Mouse (Mus musculus) hindbrain, embryonic 14.5 days (tissue): ENCODE data around the gene Klk1b4. TPM values are rescaled to one million over a fixed set of nuclear protein-coding genes. Genes with fewer than 3 reads are reported as not detected.

ENCODE experiments used
- polyA plus RNA-seq: library from polyadenylated mRNA; unstranded; fragments of >200 nt; fragmentation: Nextera tagmentation; extraction: Ambion mirVana; gene quantifications from 2 replicates; pipeline ENCODE4 v1.2.1, GENCODE M21; 2014

The Klk1b4 gene
- polyA plus RNA-seq, 1 experiment from 2014 or later = not detected

Other genes with a start within 250 kb of the Klk1b4 start
- gene Klk1b1, start 240.7 kb upstream of the Klk1b4 start, polyA plus RNA-seq = not detected in 2 replicates
- gene Klk1b9, start 231.4 kb upstream of the Klk1b4 start, polyA plus RNA-seq = not detected in 2 replicates
- gene Klk1b11, start 211.6 kb upstream of the Klk1b4 start, polyA plus RNA-seq = not detected in 2 replicates
- gene Klk1b26, start 195.3 kb upstream of the Klk1b4 start, polyA plus RNA-seq = not detected in 2 replicates
- gene Klk1b27, start 155.1 kb upstream of the Klk1b4 start, polyA plus RNA-seq = not detected in 2 replicates
- gene Klk1b21, start 105.1 kb upstream of the Klk1b4 start, polyA plus RNA-seq = not detected in 2 replicates
- not detected in 2 replicates for gene Klk1b22, start 94.8 kb upstream of the Klk1b4 start, polyA plus RNA-seq
- not detected in 2 replicates for gene Klk1b16, start 70.7 kb upstream of the Klk1b4 start, polyA plus RNA-seq
- not detected in 2 replicates for gene Klk1b24, start 19.2 kb upstream of the Klk1b4 start, polyA plus RNA-seq
- not detected in 2 replicates for gene Klk1b3, start 9.2 kb upstream of the Klk1b4 start, polyA plus RNA-seq
- not detected in 2 replicates for gene Klk1b5, start 8.5 kb downstream of the Klk1b4 start, polyA plus RNA-seq
- gene Klk1, start 17.9 kb downstream of the Klk1b4 start, polyA plus RNA-seq = not detected in 2 replicates
- gene Gm36864, start 28.7 kb downstream of the Klk1b4 start, polyA plus RNA-seq = not detected in 2 replicates
- 1.6 and 1.8 TPM in 2 replicates for gene 1700028J19Rik, start 39.3 kb downstream of the Klk1b4 start, polyA plus RNA-seq
- 180 and 185 TPM in 2 replicates for gene 2410002F23Rik, start 39.3 kb downstream of the Klk1b4 start, polyA plus RNA-seq
- gene Acp4, start 49.9 kb downstream of the Klk1b4 start, polyA plus RNA-seq = not detected in 2 replicates
- gene Gm15517, start 54.0 kb downstream of the Klk1b4 start, polyA plus RNA-seq = not detected in 2 replicates
- 3.6 and 3.7 TPM in 2 replicates for gene Clec11a, start 99.5 kb downstream of the Klk1b4 start, polyA plus RNA-seq
- 40.3 and 46.8 TPM in 2 replicates for gene Shank1, start 102.8 kb downstream of the Klk1b4 start, polyA plus RNA-seq
- 61.8 and 70.8 TPM in 2 replicates for gene Syt3, start 176.7 kb downstream of the Klk1b4 start, polyA plus RNA-seq
- 2.1 and 2.8 TPM in 2 replicates for gene 1700008O03Rik, start 178.4 kb downstream of the Klk1b4 start, polyA plus RNA-seq
- 26.4 and 26.5 TPM in 2 replicates for gene Lrrc4b, start 221.6 kb downstream of the Klk1b4 start, polyA plus RNA-seq